Mouse (Mus musculus) CH12.LX (cell line): ENCODE results near the gene Plekhf1. TPM values are rescaled to one million over a fixed set of nuclear protein-coding genes. Genes with fewer than 3 reads are reported as not detected.

ENCODE experiments used
- DNase-seq: peaks from one replicate; pipeline ENCODE4 v3.0.0-alpha.2; 2013; ENCODE audit errors: extremely low read depth
- H3K27ac ChIP-seq: 2 replicates; pipeline ENCODE4 v1.5.1; 2012; ENCODE audit warnings: low read depth, mild to moderate bottlenecking, control low read depth, moderate library complexity; ENCODE audit not compliant: insufficient read depth
- H3K27me3 ChIP-seq: replicated peaks from 2 replicates; pipeline ENCODE3; 2012; ENCODE audit warnings: inconsistent platforms
- H3K36me3 ChIP-seq, 2 experiments: replicated peaks in 1 of 2; 2 replicates each; pipeline versions ENCODE3 to v1.6.1; 2012; ENCODE audit warnings: inconsistent platforms in 1 of 2, low read length in 1 of 2, mild to moderate bottlenecking in 1 of 2, mixed read lengths in 1 of 2, moderate library complexity in 1 of 2; ENCODE audit not compliant: control insufficient read depth in 1 of 2, insufficient read depth in 1 of 2
- H3K4me1 ChIP-seq, 2 experiments: 2 replicates each; pipeline ENCODE4 v1.6.1; 2012; ENCODE audit warnings: inconsistent platforms in 1 of 2, moderate library complexity in 1 of 2; ENCODE audit not compliant: insufficient read depth in 2 of 2, control insufficient read depth in 1 of 2
- H3K4me2 ChIP-seq: 2 replicates; pipeline ENCODE4 v1.6.1; 2012; ENCODE audit warnings: low read depth, mild to moderate bottlenecking, control low read depth; ENCODE audit not compliant: poor library complexity, insufficient read depth, severe bottlenecking
- H3K4me3 ChIP-seq, 3 experiments: fragments of 150-350 bp in 1 of 3; sonication (generic) in 1 of 3; replicated peaks in 1 of 3; 2 replicates each; pipeline versions ENCODE3 to v1.5.1; 2011 to 2012; ENCODE audit warnings: low read depth in 2 of 3, low read length in 2 of 3, mild to moderate bottlenecking in 2 of 3, moderate library complexity in 2 of 3, control low read depth in 1 of 3, improper control_type of control experiment in 1 of 3, inconsistent platforms in 1 of 3, mixed read lengths in 1 of 3; ENCODE audit not compliant: poor library complexity in 1 of 3
- H3K79me2 ChIP-seq: replicated peaks from 2 replicates; pipeline ENCODE4 v1.6.1; 2012; ENCODE audit warnings: mild to moderate bottlenecking, moderate library complexity; ENCODE audit not compliant: control insufficient read depth, poor library complexity, insufficient read depth, severe bottlenecking; ENCODE audit errors: extremely low read depth
- H3K9ac ChIP-seq: 2 replicates; pipeline ENCODE4 v1.6.1; 2012; ENCODE audit warnings: low read depth, mild to moderate bottlenecking, control low read depth, moderate library complexity; ENCODE audit not compliant: insufficient read depth
- H3K9me3 ChIP-seq: replicated peaks from 2 replicates; pipeline ENCODE3; 2012; ENCODE audit warnings: low read length, inconsistent platforms, mixed read lengths
- CHD1 ChIP-seq: IDR thresholded peaks from 2 replicates; pipeline ENCODE4 v1.6.1; 2012; ENCODE audit warnings: low read depth, low read length, improper control_type of control experiment, inconsistent platforms
- CHD2 ChIP-seq: IDR thresholded peaks from 2 replicates; pipeline ENCODE4 v1.6.1; 2011; ENCODE audit warnings: low read length, improper control_type of control experiment
- CTCF ChIP-seq, 2 experiments: IDR thresholded peaks in 1 of 2; conservative IDR thresholded peaks in 1 of 2; 2 replicates each; pipeline ENCODE4 v1.5.1; 2011 to 2012; ENCODE audit warnings: low read depth in 2 of 2, low read length in 2 of 2, improper control_type of control experiment in 1 of 2, inconsistent platforms in 1 of 2, mild to moderate bottlenecking in 1 of 2, moderate library complexity in 1 of 2
- E2F4 ChIP-seq: IDR thresholded peaks from 2 replicates; pipeline ENCODE4 v1.6.1; 2011; ENCODE audit warnings: low read depth, low read length, improper control_type of control experiment; ENCODE audit not compliant: insufficient replicate concordance
- ELF1 ChIP-seq: IDR thresholded peaks from 2 replicates; pipeline ENCODE4 v1.6.1; 2014; ENCODE audit warnings: low read depth, mild to moderate bottlenecking, inconsistent platforms, low read length, improper control_type of control experiment
- EP300 ChIP-seq: IDR thresholded peaks from 2 replicates; pipeline ENCODE4 v1.6.1; 2011; ENCODE audit warnings: low read length, improper control_type of control experiment
- JUND ChIP-seq: conservative IDR thresholded peaks from 2 replicates; pipeline ENCODE4 v1.6.1; 2011; ENCODE audit warnings: low read depth, low read length, improper control_type of control experiment
- KAT2A ChIP-seq: IDR thresholded peaks from 2 replicates; pipeline ENCODE4 v1.6.1; 2012; ENCODE audit warnings: low read length, improper control_type of control experiment, inconsistent platforms; ENCODE audit not compliant: insufficient replicate concordance
- MAFK ChIP-seq: IDR thresholded peaks from 2 replicates; pipeline ENCODE4 v1.6.1; 2011; ENCODE audit warnings: low read length, improper control_type of control experiment; ENCODE audit not compliant: insufficient replicate concordance
- MAZ ChIP-seq: IDR thresholded peaks from 2 replicates; pipeline ENCODE4 v1.6.1; 2012; ENCODE audit warnings: low read depth, mild to moderate bottlenecking, inconsistent platforms, low read length, improper control_type of control experiment, moderate library complexity
- MXI1 ChIP-seq: IDR thresholded peaks from 2 replicates; pipeline ENCODE4 v1.6.1; 2011; ENCODE audit warnings: mild to moderate bottlenecking, low read depth, low read length, improper control_type of control experiment
- MYC ChIP-seq: IDR thresholded peaks from 2 replicates; pipeline ENCODE4 v1.6.1; 2011; ENCODE audit warnings: low read depth, mild to moderate bottlenecking, improper control_type of control experiment, low read length
- NELFE ChIP-seq: IDR thresholded peaks from 2 replicates; pipeline ENCODE4 v1.6.1; 2011; ENCODE audit warnings: low read depth, low read length, improper control_type of control experiment
- NRF1 ChIP-seq: IDR thresholded peaks from 2 replicates; pipeline ENCODE4 v1.6.1; 2014; ENCODE audit warnings: low read depth, mild to moderate bottlenecking, inconsistent platforms, low read length, improper control_type of control experiment, moderate library complexity
- POLR2A ChIP-seq: IDR thresholded peaks from 2 replicates; pipeline ENCODE4 v1.6.1; 2011; ENCODE audit warnings: low read depth, mild to moderate bottlenecking, improper control_type of control experiment, low read length
- RCOR1 ChIP-seq: conservative IDR thresholded peaks from 2 replicates; pipeline ENCODE4 v1.6.1; 2012; ENCODE audit warnings: low read depth, mild to moderate bottlenecking, inconsistent platforms, low read length, improper control_type of control experiment
- TBP ChIP-seq: conservative IDR thresholded peaks from 2 replicates; pipeline ENCODE4 v1.6.1; 2011; ENCODE audit warnings: low read depth, low read length, improper control_type of control experiment
- TCF12 ChIP-seq: IDR thresholded peaks from 2 replicates; pipeline ENCODE4 v1.6.1; 2014; ENCODE audit warnings: low read depth, mild to moderate bottlenecking, inconsistent platforms, low read length, improper control_type of control experiment
- USF2 ChIP-seq: conservative IDR thresholded peaks from 2 replicates; pipeline ENCODE4 v1.6.1; 2011; ENCODE audit warnings: low read depth, low read length, improper control_type of control experiment
- ZKSCAN1 ChIP-seq: IDR thresholded peaks from 2 replicates; pipeline ENCODE4 v1.6.1; 2012; ENCODE audit warnings: low read depth, inconsistent platforms, low read length, improper control_type of control experiment, borderline replicate concordance
- ZNF384 ChIP-seq: IDR thresholded peaks from 2 replicates; pipeline ENCODE4 v1.6.1; 2012; ENCODE audit warnings: low read depth, low read length, improper control_type of control experiment, inconsistent platforms
- dilution Hi-C: fragments of 300-500 bp; cut with MboI; formaldehyde crosslinking; loops from 2 replicates; pipeline ENCODE4 v1.14.3; 2020; ENCODE audit warnings: low sequenced_read_pairs; ENCODE audit not compliant: extremely low pct_unique_long_range_greater_than_20kb, extremely low pct_ligation_motif_present
- in situ Hi-C: fragments of 300-500 bp; cut with MboI; formaldehyde crosslinking; loops from 3 replicates; pipeline ENCODE4 v1.14.3; 2019; ENCODE audit warnings: low sequenced_read_pairs, low pct_ligation_motif_present, low pct_unique_long_range_greater_than_20kb, mixed read lengths
- polyA plus RNA-seq: library from polyadenylated mRNA; unstranded; fragments of >175 nt; gene quantifications from 2 replicates; pipeline ENCODE4 v1.2.1, GENCODE M21; 2012; ENCODE audit warnings: low read depth; ENCODE audit not compliant: insufficient read length
- total RNA-seq, 2 experiments: library from RNA; depleted of rRNA; stranded (reverse); fragments of 300-350 nt in 1 of 2; fragments of >200 nt in 1 of 2; gene quantifications; 2 replicates each; pipeline ENCODE4 v1.2.3; 2012 to 2014

Gene Plekhf1
- total and polyA plus RNA-seq, 3 experiments = 0.16 to 0.72 TPM; not detected in 1

GRCm38 (mm10) chr7:38227181-38227899 is 476 bp downstream of the Plekhf1 start:
- no peak for DNase-seq
- in situ Hi-C loops = no loop called here
- Histone ChIP-seq H3K9me3 (no peaks in the 10 kb centered on the region), H3K4me1 (peaks cover 10 to 14% of the 10 kb centered on the region in 2 experiments), H3K4me3 (peak overlapping the region; percentile 53 to 74 (median 55)), H3K36me3 (no peaks in the 10 kb centered on the region), H3K79me2 (no peaks in the 10 kb centered on the region), H3K27ac (no peak overlapping the region), H3K9ac (peak overlapping the region; percentile 8), H3K27me3 (peaks cover 57% of the 10 kb centered on the region), H3K4me2 (peak overlapping the region; percentile 64)
- dilution Hi-C loops = no loop called here
- TF ChIP-seq CHD1 (no peak), MAFK (no peak), EP300 (no peak), JUND (no peak), ZNF384 (no peak)

GRCm38 (mm10) chr7:38226226-38226625 is 1.6 kb downstream of the Plekhf1 start:
- H3K27me3 ChIP-seq = peaks cover 47% of the 10 kb centered on the region
- H3K36me3 ChIP-seq = no peaks in the 10 kb centered on the region
- dilution Hi-C loops (no loop called here), in situ Hi-C loops (no loop called here)
- no peak overlapping the region for H3K4me3 ChIP-seq
- no peak overlapping the region for H3K4me2 ChIP-seq
- no peak overlapping the region for H3K9ac ChIP-seq
- no peak for DNase-seq
- H3K9me3 ChIP-seq = no peaks in the 10 kb centered on the region
- no peak for TF ChIP-seq RCOR1
- TF ChIP-seq MYC = no peak
- H3K4me1 ChIP-seq = peaks cover 10 to 14% of the 10 kb centered on the region in 2 experiments
- H3K79me2 ChIP-seq = no peaks in the 10 kb centered on the region
- no peak overlapping the region for H3K27ac ChIP-seq

- H3K4me1 ChIP-seq = peaks cover 10 to 14% of the 10 kb centered on the region in 2 experiments
- no peak for DNase-seq
- H3K36me3 ChIP-seq = no peaks in the 10 kb centered on the region
- no peak overlapping the region for H3K4me2 ChIP-seq
- dilution Hi-C loops = no loop called here
- H3K79me2 ChIP-seq = no peaks in the 10 kb centered on the region
- in situ Hi-C loops = no loop called here
- H3K4me3 ChIP-seq = no peak overlapping the region
- TF ChIP-seq NELFE = no peak
- no peak for TF ChIP-seq USF2
- no peak for TF ChIP-seq ELF1
- no peak for TF ChIP-seq JUND
- no peak for TF ChIP-seq KAT2A
- no peak for TF ChIP-seq CTCF (conservative IDR thresholded peaks at IDR 0.05 in 1 of 2, IDR thresholded peaks at IDR 0.05 in 1 of 2; ENCODE audit: low read depth in 2 of 2, low read length in 2 of 2)
- TF ChIP-seq E2F4 = no peak
- TF ChIP-seq ZNF384 = no peak
- no peak for TF ChIP-seq MAZ
- TF ChIP-seq TBP = no peak
- no peak for TF ChIP-seq MXI1
- TF ChIP-seq ZKSCAN1 = no peak
- TF ChIP-seq NRF1 = no peak
- no peak for TF ChIP-seq TCF12
- TF ChIP-seq CHD1 = no peak
- TF ChIP-seq POLR2A = no peak
- no peak for TF ChIP-seq CHD2
- TF ChIP-seq, all 38 proteins: peak for 0
- Histone ChIP-seq H3K9ac (no peak overlapping the region), H3K9me3 (no peaks in the 10 kb centered on the region), H3K27ac (no peak overlapping the region), H3K27me3 (peaks cover 35% of the 10 kb centered on the region)
Measured at GRCm38 (mm10) chr7:38224577-38225369, 3.0 kb downstream of the Plekhf1 start.
